Mouse (Mus musculus) MEL (cell line): Measurements from ENCODE around the gene Rpl28. TPM values are rescaled to one million over a fixed set of nuclear protein-coding genes. Genes with fewer than 3 reads are reported as not detected.

Experiments
- DNase-seq: peaks from one replicate; pipeline ENCODE4 v3.0.0; 2011; ENCODE audit warnings: low read depth, low spot score
- H3K27ac ChIP-seq: 2 replicates; pipeline ENCODE4 v1.5.1; 2012; ENCODE audit warnings: low read depth, mild to moderate bottlenecking, control low read depth, low read length, moderate library complexity; ENCODE audit not compliant: control insufficient read depth
- H3K27me3 ChIP-seq, 2 experiments: fragments of 150-350 bp in 1 of 2; sonication (generic) in 1 of 2; 2 replicates each; pipeline ENCODE4 v1.6.1; 2012; ENCODE audit warnings: low read length in 2 of 2, mild to moderate bottlenecking in 2 of 2, improper control_type of control experiment in 1 of 2, moderate library complexity in 1 of 2; ENCODE audit not compliant: insufficient read depth in 2 of 2, control insufficient read depth in 1 of 2
- H3K36me3 ChIP-seq, 2 experiments: 2 replicates each; pipeline ENCODE4 v1.6.1; 2012 to 2014; ENCODE audit warnings: low read length in 2 of 2, improper control_type of control experiment in 1 of 2, inconsistent platforms in 1 of 2, mild to moderate bottlenecking in 1 of 2; ENCODE audit not compliant: insufficient read depth in 2 of 2, control insufficient read depth in 1 of 2
- H3K4me1 ChIP-seq, 2 experiments: fragments of 150-350 bp in 1 of 2; sonication (generic) in 1 of 2; 2 replicates each; pipeline ENCODE4 v1.6.1; 2012; ENCODE audit warnings: low read length in 2 of 2, improper control_type of control experiment in 1 of 2, mild to moderate bottlenecking in 1 of 2; ENCODE audit not compliant: insufficient read depth in 2 of 2, control insufficient read depth in 1 of 2
- H3K4me3 ChIP-seq, 2 experiments: fragments of 150-350 bp in 1 of 2; sonication (generic) in 1 of 2; 2 replicates each; pipeline ENCODE4 v1.5.1; 2012; ENCODE audit warnings: low read depth in 2 of 2, low read length in 2 of 2, mild to moderate bottlenecking in 2 of 2, moderate library complexity in 2 of 2, control low read depth in 1 of 2, improper control_type of control experiment in 1 of 2; ENCODE audit not compliant: control insufficient read depth in 1 of 2, insufficient read depth in 1 of 2
- H3K79me2 ChIP-seq: 2 replicates; pipeline ENCODE4 v1.6.1; 2012; ENCODE audit warnings: mild to moderate bottlenecking, low read length, moderate library complexity; ENCODE audit not compliant: control insufficient read depth, poor library complexity, insufficient read depth
- H3K9ac ChIP-seq: 2 replicates; pipeline ENCODE4 v1.6.1; 2012; ENCODE audit warnings: low read depth, mild to moderate bottlenecking, control low read depth, low read length, moderate library complexity; ENCODE audit not compliant: control insufficient read depth, poor library complexity, severe bottlenecking
- H3K9me3 ChIP-seq: fragments of 150-350 bp; sonication (generic); replicated peaks from 2 replicates; pipeline ENCODE4 v1.6.1; 2012; ENCODE audit warnings: mild to moderate bottlenecking, low read length, improper control_type of control experiment, moderate library complexity; ENCODE audit not compliant: insufficient read depth
- BHLHE40 ChIP-seq: IDR thresholded peaks from 2 replicates; pipeline ENCODE4 v1.6.1; 2012; ENCODE audit warnings: low read depth, mild to moderate bottlenecking, inconsistent platforms, low read length, improper control_type of control experiment, borderline replicate concordance
- CTCF ChIP-seq, 3 experiments: IDR thresholded peaks in 2 of 3; conservative IDR thresholded peaks in 1 of 3; 2 replicates each; pipeline ENCODE4 v1.5.1; 2011 to 2012; ENCODE audit warnings: low read length in 3 of 3, low read depth in 2 of 3, mild to moderate bottlenecking in 2 of 3, improper control_type of control experiment in 1 of 3, inconsistent platforms in 1 of 3, mixed read lengths in 1 of 3, moderate library complexity in 1 of 3; ENCODE audit not compliant: control insufficient read depth in 1 of 3, insufficient read depth in 1 of 3, poor library complexity in 1 of 3, severe bottlenecking in 1 of 3
- EP300 ChIP-seq, 2 experiments: IDR thresholded peaks; 2 replicates each; pipeline ENCODE4 v1.6.1; 2011; ENCODE audit warnings: improper control_type of control experiment in 2 of 2, low read length in 2 of 2, low read depth in 1 of 2, mild to moderate bottlenecking in 1 of 2
- ETS1 ChIP-seq: IDR thresholded peaks from 2 replicates; pipeline ENCODE4 v1.6.1; 2012; ENCODE audit warnings: low read depth, mild to moderate bottlenecking, inconsistent platforms, low read length, improper control_type of control experiment, moderate library complexity
- JUND ChIP-seq: IDR thresholded peaks from 2 replicates; pipeline ENCODE4 v1.6.1; 2011; ENCODE audit warnings: low read depth, mild to moderate bottlenecking, improper control_type of control experiment, low read length
- MAZ ChIP-seq: IDR thresholded peaks from 2 replicates; pipeline ENCODE4 v1.6.1; 2012; ENCODE audit warnings: low read depth, mild to moderate bottlenecking, inconsistent platforms, low read length, improper control_type of control experiment
- MEF2A ChIP-seq: IDR thresholded peaks from 2 replicates; pipeline ENCODE4 v1.6.1; 2014; ENCODE audit warnings: low read depth, mild to moderate bottlenecking, inconsistent platforms, low read length, improper control_type of control experiment; ENCODE audit not compliant: poor library complexity, insufficient replicate concordance, severe bottlenecking; ENCODE audit errors: extremely low read depth
- MYB ChIP-seq: IDR thresholded peaks from 2 replicates; pipeline ENCODE4 v1.6.1; 2011; ENCODE audit warnings: mild to moderate bottlenecking, low read depth, low read length, improper control_type of control experiment
- MYC ChIP-seq: IDR thresholded peaks from 2 replicates; pipeline ENCODE4 v1.6.1; 2011; ENCODE audit warnings: low read depth, mild to moderate bottlenecking, low read length, improper control_type of control experiment, moderate library complexity
- POLR2A ChIP-seq, 2 experiments: IDR thresholded peaks; 2 replicates each; pipeline ENCODE4 v1.6.1; 2011 to 2012; ENCODE audit warnings: low read length in 2 of 2, mild to moderate bottlenecking in 2 of 2, control low read depth in 1 of 2, improper control_type of control experiment in 1 of 2, low read depth in 1 of 2, moderate library complexity in 1 of 2; ENCODE audit not compliant: control insufficient read depth in 1 of 2, insufficient read depth in 1 of 2, poor library complexity in 1 of 2
- POLR2AphosphoS2 ChIP-seq: IDR thresholded peaks from 2 replicates; pipeline ENCODE4 v1.6.1; 2011; ENCODE audit warnings: low read length, improper control_type of control experiment
- POLR2AphosphoS5 ChIP-seq: IDR thresholded peaks from 2 replicates; pipeline ENCODE4 v1.6.1; 2012; ENCODE audit warnings: low read depth, borderline replicate concordance, mild to moderate bottlenecking, inconsistent platforms, low read length, moderate library complexity, mixed read lengths
- RAD21 ChIP-seq: IDR thresholded peaks from 2 replicates; pipeline ENCODE4 v1.6.1; 2011; ENCODE audit warnings: mild to moderate bottlenecking, low read depth, low read length, improper control_type of control experiment
- SMC3 ChIP-seq: IDR thresholded peaks from 2 replicates; pipeline ENCODE4 v1.6.1; 2011; ENCODE audit warnings: low read depth, low read length, improper control_type of control experiment
- TAL1 ChIP-seq: IDR thresholded peaks from 2 replicates; pipeline ENCODE4 v1.6.1; 2012; ENCODE audit warnings: mild to moderate bottlenecking, inconsistent platforms, low read length, moderate library complexity, mixed read lengths
- ZKSCAN1 ChIP-seq: IDR thresholded peaks from 2 replicates; pipeline ENCODE4 v1.6.1; 2012; ENCODE audit warnings: low read depth, mild to moderate bottlenecking, inconsistent platforms, low read length, improper control_type of control experiment, moderate library complexity
- ZMIZ1 ChIP-seq: IDR thresholded peaks from 2 replicates; pipeline ENCODE4 v1.6.1; 2012; ENCODE audit warnings: low read depth, mild to moderate bottlenecking, inconsistent platforms, low read length, improper control_type of control experiment, moderate library complexity
- polyA plus RNA-seq, 2 experiments: library from polyadenylated mRNA; stranded (reverse) in 1 of 2; unstranded in 1 of 2; fragments of >175 nt in 1 of 2; fragments of >200 nt in 1 of 2; gene quantifications; 2 replicates each; pipeline versions ENCODE4 v1.2.1 to v1.2.4; 2012; ENCODE audit warnings: low replicate concordance in 2 of 2, low read depth in 1 of 2; ENCODE audit not compliant: insufficient read length in 2 of 2, insufficient read depth in 1 of 2, missing spikeins in 1 of 2
- total RNA-seq: library from RNA; depleted of rRNA; stranded (reverse); fragments of 300-350 nt; gene quantifications from 2 replicates; pipeline ENCODE4 v1.2.3, GENCODE M21; 2012

The Rpl28 gene
- total and polyA plus RNA-seq, 3 experiments: 1,000 to 9,991 (median 2,264) TPM

DNA sequence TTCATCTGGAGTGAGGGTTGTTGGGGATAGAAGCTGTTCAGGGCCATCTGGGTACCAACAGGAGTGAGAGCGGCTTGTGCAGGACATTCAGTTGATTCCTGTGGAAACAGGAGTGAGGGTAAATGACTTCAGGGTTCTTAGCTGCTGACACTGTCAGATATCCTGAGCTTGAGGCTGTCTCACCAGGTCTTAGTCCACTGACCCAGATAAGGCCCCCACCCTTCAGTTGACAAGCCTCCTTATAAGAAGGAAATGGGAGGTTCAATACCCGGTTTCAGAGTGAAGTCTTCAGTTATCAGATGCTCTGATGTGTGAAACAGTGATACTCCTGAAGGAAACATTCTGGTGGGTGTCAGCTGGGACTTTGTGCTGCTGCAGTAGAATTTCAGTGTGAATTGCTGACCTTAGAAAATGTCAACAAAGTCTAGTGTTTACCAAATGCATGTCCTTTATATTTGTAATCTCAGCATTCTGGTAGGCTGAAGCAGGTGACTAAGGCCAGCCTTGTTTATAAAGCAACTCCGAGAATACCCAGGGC is 2.0 kb downstream of the Rpl28 start (continued):
- TF ChIP-seq MEF2A: no peak
- TF ChIP-seq TAL1: no peak
- TF ChIP-seq RAD21: no peak
- TF ChIP-seq BHLHE40: no peak

DNA sequence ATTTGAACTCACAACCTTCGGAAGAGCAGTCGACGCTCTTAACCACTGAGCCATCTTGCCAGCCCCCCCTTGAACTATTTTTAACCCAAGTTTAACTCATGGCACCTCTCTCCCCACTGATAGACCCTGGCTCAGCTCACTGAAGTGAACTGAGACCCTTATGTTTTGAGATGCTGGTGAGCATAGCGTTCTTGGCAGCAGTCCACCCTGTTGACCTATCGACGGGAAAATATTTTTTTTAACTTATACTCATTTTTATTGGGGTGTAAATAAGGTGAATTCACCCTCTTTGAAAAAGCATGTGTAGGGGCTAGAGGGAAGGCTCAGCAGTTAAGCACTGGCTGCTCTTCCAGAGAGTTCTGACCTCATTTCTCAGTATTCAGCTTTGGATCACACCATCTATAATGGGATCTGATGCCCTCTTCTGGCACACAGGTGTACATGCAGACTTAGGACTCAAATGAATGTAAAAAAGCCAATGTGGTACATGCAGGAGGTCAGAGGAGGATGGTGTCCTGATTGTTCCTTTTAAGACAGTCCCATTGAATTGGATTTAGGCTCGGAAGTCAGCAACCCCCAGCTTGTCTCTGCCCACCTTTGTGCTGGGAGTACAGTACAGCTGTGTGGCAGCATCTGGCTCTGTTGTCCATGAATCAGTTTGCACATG is 3.2 kb downstream of the Rpl28 start:
- H3K27me3 ChIP-seq: no peaks in the 10 kb centered on the region
- peaks cover 0 to 7% of the 10 kb centered on the region in 2 experiments; a peak in 2 of 4 replicates for H3K4me1 ChIP-seq
- peaks cover 9 to 10% of the 10 kb centered on the region in 2 experiments for H3K36me3 ChIP-seq
- no peak for TF ChIP-seq MEF2A
- TF ChIP-seq SMC3: peak; percentile 43
- TF ChIP-seq MYC: peak; percentile 29; the same call in 1 of the 2 replicates
- no peak for TF ChIP-seq ZKSCAN1
- TF ChIP-seq POLR2A (IDR thresholded peaks at IDR 0.05; ENCODE audit: control insufficient read depth in 1 of 2, insufficient read depth in 1 of 2, low read depth in 1 of 2, low read length in 2 of 2, poor library complexity in 1 of 2): peak in 1 of 2 experiments; percentile 63; a peak in 2 of 4 replicates
- no peak for TF ChIP-seq MAZ
- no peak for TF ChIP-seq JUND
- no peak for TF ChIP-seq ETS1
- TF ChIP-seq CTCF (IDR thresholded peaks at IDR 0.05 in 2 of 3, conservative IDR thresholded peaks at IDR 0.05 in 1 of 3; ENCODE audit: control insufficient read depth in 1 of 3, insufficient read depth in 1 of 3, low read depth in 2 of 3, low read length in 3 of 3, poor library complexity in 1 of 3, severe bottlenecking in 1 of 3): peak in 2 of 3 experiments; percentile 54 to 56; a peak in 4 of 6 replicates
- no peak for TF ChIP-seq TAL1
- peak; percentile 95 for TF ChIP-seq POLR2AphosphoS2
- TF ChIP-seq POLR2AphosphoS5: peak; percentile 53; the same call in 1 of the 2 replicates
- TF ChIP-seq RAD21: peak; percentile 10; the same call in 1 of the 2 replicates
- peak; percentile 75 for DNase-seq
- no peak overlapping the region for H3K9ac ChIP-seq
- H3K79me2 ChIP-seq: peaks cover 24% of the 10 kb centered on the region
- H3K4me3 ChIP-seq: no peak overlapping the region
- H3K27ac ChIP-seq: no peak overlapping the region
- H3K9me3 ChIP-seq: no peaks in the 10 kb centered on the region

- no peaks in the 10 kb centered on the region for H3K79me2 ChIP-seq
- peaks cover 4% of the 10 kb centered on the region in 2 experiments; a peak in 3 of 4 replicates for H3K36me3 ChIP-seq
- H3K9ac ChIP-seq: no peak overlapping the region
- H3K4me1 ChIP-seq: no peaks in the 10 kb centered on the region
- no peak for TF ChIP-seq CTCF (IDR thresholded peaks at IDR 0.05 in 2 of 3, conservative IDR thresholded peaks at IDR 0.05 in 1 of 3; ENCODE audit: control insufficient read depth in 1 of 3, insufficient read depth in 1 of 3, low read depth in 2 of 3, low read length in 3 of 3, poor library complexity in 1 of 3, severe bottlenecking in 1 of 3)
- TF ChIP-seq ZMIZ1: no peak
- TF ChIP-seq BHLHE40: no peak
- no peak for TF ChIP-seq EP300 (IDR thresholded peaks at IDR 0.05; ENCODE audit: low read depth in 1 of 2, low read length in 2 of 2)
- TF ChIP-seq MEF2A: no peak
- TF ChIP-seq MYB: no peak
- TF ChIP-seq ZKSCAN1: no peak
- TF ChIP-seq, all 39 proteins: peak for 0
- H3K4me3 ChIP-seq: no peak overlapping the region
- peak; percentile 15 for DNase-seq
- no peaks in the 10 kb centered on the region for H3K9me3 ChIP-seq
- H3K27ac ChIP-seq: no peak overlapping the region
- H3K27me3 ChIP-seq: no peaks in the 10 kb centered on the region
These were observed 9.6 kb downstream of the Rpl28 start for GRCm38 (mm10) chr7:4802247-4802646.
